Mouse (Mus musculus): ENCODE results near the gene H2al2a. TPM values are rescaled to one million over a fixed set of nuclear protein-coding genes. Genes with fewer than 3 reads are reported as not detected.

Gene H2al2a
- polyA plus RNA-seq (2015; fragmentation: Nextera tagmentation; extraction: Ambion mirVana), result not detected in 2 replicates

- H3K27ac ChIP-seq (replicated peaks), result no peak within 1 kb of the TSS
- H3K36me3 ChIP-seq, result no peaks in the 10 kb centered on the region
- H3K4me3 ChIP-seq, result no peak within 1 kb of the TSS
- no peak within 1 kb of the TSS for H3K4me2 ChIP-seq
- H3K4me1 ChIP-seq (replicated peaks), result no peaks in the 10 kb centered on the region
- no peak within 1 kb of the TSS for H3K9ac ChIP-seq
- H3K27me3 ChIP-seq, result no peaks in the 10 kb centered on the region
- no peaks in the 10 kb centered on the region for H3K9me3 ChIP-seq
- ATAC-seq (ENCODE audit: low FRiP score, low read depth), result no peak
Measured at GRCm38 (mm10) chr2:17996858-17997257, at the start of gene H2al2a. Gene H2al2a (minus strand): TSS chr2:17996958.

DNA sequence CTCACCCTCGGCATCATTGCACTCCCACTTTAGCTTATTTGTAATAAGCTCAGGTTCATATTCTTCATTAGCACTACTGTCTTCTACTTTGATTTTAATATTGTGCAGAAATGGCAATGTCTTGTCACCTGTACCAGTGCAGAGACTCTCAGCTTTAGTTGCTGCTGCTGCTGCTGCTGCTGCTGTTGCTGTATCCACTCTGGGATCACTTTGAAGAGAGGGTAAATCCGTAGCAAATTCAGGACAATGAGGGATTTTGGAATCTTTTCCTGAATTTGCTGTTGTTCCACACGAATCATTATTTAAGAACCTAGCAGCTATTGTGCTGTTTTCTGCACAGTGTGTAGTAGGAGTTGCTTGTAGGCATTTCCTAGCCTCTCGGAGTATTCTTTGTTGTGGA lies 49.4 kb upstream of the H2al2a start:
- Histone ChIP-seq H3K27ac (replicated peaks) (peak overlapping the region; percentile 100), H3K9me3 (no peaks in the 10 kb centered on the region), H3K36me3 (no peaks in the 10 kb centered on the region), H3K9ac (peak overlapping the region; percentile 99), H3K4me2 (peak overlapping the region; percentile 90), H3K4me3 (peak overlapping the region; percentile 90), H3K4me1 (replicated peaks) (peaks cover 51% of the 10 kb centered on the region), H3K27me3 (no peaks in the 10 kb centered on the region)
- ATAC-seq (ENCODE audit: low FRiP score, low read depth), result no peak
- 1% methylated on average over 4 of the region's 4 CpGs for WGBS

DNA sequence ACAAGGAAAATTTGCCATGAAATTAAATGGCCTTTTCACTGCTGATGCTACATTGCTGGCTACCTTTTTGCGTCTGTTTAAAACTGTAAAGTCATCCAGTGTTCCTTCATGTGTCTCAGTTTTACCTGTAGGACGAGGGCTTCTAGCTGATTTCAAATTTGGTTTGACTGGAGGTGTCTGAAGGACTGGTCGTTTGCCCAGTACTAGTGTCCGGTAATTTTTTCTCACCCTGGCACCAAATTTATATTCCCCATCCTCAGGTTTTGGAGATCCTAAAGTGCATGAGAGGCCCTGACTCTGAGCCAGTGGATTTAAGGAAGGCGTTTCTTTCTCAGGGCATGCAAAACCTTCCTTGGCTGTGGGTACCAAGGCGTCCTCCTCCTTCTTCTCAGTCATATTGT lies 49.0 kb upstream of the H2al2a start:
- peak overlapping the region; percentile 100 for H3K27ac ChIP-seq (replicated peaks)
- 4% methylated on average over 6 of the region's 6 CpGs for WGBS
- no peaks in the 10 kb centered on the region for H3K36me3 ChIP-seq
- peaks cover 53% of the 10 kb centered on the region for H3K4me1 ChIP-seq (replicated peaks)
- no peaks in the 10 kb centered on the region for H3K27me3 ChIP-seq
- no peaks in the 10 kb centered on the region for H3K9me3 ChIP-seq
- H3K4me3 ChIP-seq, result peak overlapping the region; percentile 90
- H3K9ac ChIP-seq, result peak overlapping the region; percentile 99
- H3K4me2 ChIP-seq, result peak overlapping the region; percentile 90
- ATAC-seq (ENCODE audit: low FRiP score, low read depth), result no peak

- H3K4me1 ChIP-seq (replicated peaks), result peaks cover 58% of the 10 kb centered on the region
Measured at GRCm38 (mm10) chr2:18045143-18045780, 48.5 kb upstream of the H2al2a start.

DNA sequence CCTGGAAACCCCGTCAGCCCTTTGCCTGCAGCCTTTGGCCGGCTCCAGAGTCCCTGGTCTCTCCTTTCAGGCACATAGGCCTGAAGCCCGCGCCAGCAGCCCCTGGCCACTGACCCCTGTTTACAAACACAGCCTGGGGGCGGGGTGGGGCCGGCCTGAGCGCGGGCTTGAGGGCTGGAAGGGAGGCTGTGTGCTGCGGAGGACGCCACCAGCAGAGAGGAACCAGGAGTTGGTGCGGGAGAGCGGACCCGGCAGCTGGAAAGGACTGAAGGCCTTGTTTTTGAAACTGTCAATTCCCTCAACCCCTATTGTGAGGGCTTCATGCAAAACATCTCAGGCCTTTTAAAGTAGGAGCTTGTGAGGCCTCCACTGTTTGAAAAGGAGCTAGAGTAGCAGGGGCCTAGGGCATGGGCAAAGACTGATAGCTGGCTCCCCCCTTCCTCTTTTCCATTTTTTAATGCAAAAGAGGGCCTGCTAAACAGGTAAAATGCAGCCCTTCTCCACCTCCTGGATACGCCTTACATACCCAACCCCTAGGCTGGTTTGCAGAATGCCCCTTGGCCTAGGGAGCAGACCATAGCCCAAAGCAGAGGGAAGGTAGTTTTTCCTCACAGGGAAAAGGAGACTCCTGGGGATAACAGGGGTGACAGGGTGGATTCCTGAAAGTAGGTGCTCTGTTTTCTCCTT lies 44.6 kb upstream of the H2al2a start:
- WGBS, result 6% methylated on average over 14 of the region's 14 CpGs
- Histone ChIP-seq H3K4me1 (replicated peaks) (peaks cover 62% of the 10 kb centered on the region), H3K9ac (peak overlapping the region; percentile 34), H3K27ac (replicated peaks) (peak overlapping the region; percentile 78), H3K4me3 (peak overlapping the region; percentile 12), H3K4me2 (peak overlapping the region; percentile 90), H3K9me3 (no peaks in the 10 kb centered on the region), H3K27me3 (no peaks in the 10 kb centered on the region), H3K36me3 (no peaks in the 10 kb centered on the region)
- ATAC-seq (ENCODE audit: low FRiP score, low read depth), result peak; percentile 77

More at GRCm38 (mm10) chr2:18045143-18045780, 48.5 kb upstream of the H2al2a start:
- Histone ChIP-seq H3K4me2 (peak overlapping the region; percentile 90), H3K9ac (peak overlapping the region; percentile 99), H3K27ac (replicated peaks) (peak overlapping the region; percentile 100; the same call in 1 of the 2 replicates), H3K4me3 (peak overlapping the region; percentile 90), H3K27me3 (no peaks in the 10 kb centered on the region), H3K36me3 (no peaks in the 10 kb centered on the region), H3K9me3 (no peaks in the 10 kb centered on the region)
- WGBS, result 4% methylated on average over 7 of the region's 7 CpGs
- no peak for ATAC-seq (ENCODE audit: low FRiP score, low read depth)

DNA sequence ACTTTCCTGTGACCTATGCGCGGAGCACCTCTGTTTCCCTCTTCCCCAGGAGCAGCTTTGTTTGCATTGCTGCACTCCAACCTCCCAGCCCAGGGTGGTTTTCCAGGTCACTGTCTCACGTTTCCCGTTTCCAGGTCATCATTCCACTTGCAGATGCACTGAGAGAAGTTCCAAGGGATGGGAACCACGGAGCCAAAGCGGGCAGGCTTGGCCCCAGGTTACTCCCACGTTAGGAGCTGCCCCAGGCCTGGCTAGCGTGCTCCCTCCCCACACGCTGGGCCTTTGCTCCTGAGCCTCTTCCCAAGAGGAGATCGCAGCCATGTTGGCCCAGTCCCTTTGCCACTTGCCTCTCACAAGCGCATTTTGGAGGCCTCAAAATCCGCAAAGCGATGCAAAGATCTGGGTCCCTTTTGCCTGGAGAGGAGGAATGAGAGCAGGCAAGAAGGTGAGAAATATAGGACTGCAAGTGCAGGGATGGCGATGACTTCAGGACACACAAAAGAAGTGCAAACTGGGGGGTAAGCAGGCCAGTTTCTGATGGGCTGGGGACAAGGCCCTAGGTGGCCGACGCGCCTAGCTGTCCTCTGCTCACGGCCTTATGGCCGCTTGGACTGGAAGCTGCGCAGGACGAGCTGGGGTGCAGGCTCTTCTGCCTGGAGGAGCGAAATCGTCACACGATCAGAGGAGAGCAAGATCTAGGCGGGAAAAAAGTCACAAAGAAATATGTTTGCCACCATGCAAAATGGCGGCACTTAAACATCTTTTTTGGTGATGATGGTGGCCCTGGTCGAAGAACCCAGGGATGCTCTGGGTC lies 43.8 kb upstream of the H2al2a start:
- Histone ChIP-seq H3K36me3 (no peaks in the 10 kb centered on the region), H3K4me1 (replicated peaks) (peaks cover 62% of the 10 kb centered on the region), H3K27me3 (no peaks in the 10 kb centered on the region), H3K4me3 (peak overlapping the region; percentile 12), H3K27ac (replicated peaks) (peak overlapping the region; percentile 78), H3K9me3 (no peaks in the 10 kb centered on the region), H3K9ac (peak overlapping the region; percentile 34; the same call in 1 of the 2 replicates), H3K4me2 (peak overlapping the region; percentile 90)
- WGBS, result 11% methylated on average over 27 of the region's 27 CpGs
- ATAC-seq (ENCODE audit: low FRiP score, low read depth), result peak; percentile 29; the same call in 1 of the 2 replicates

DNA sequence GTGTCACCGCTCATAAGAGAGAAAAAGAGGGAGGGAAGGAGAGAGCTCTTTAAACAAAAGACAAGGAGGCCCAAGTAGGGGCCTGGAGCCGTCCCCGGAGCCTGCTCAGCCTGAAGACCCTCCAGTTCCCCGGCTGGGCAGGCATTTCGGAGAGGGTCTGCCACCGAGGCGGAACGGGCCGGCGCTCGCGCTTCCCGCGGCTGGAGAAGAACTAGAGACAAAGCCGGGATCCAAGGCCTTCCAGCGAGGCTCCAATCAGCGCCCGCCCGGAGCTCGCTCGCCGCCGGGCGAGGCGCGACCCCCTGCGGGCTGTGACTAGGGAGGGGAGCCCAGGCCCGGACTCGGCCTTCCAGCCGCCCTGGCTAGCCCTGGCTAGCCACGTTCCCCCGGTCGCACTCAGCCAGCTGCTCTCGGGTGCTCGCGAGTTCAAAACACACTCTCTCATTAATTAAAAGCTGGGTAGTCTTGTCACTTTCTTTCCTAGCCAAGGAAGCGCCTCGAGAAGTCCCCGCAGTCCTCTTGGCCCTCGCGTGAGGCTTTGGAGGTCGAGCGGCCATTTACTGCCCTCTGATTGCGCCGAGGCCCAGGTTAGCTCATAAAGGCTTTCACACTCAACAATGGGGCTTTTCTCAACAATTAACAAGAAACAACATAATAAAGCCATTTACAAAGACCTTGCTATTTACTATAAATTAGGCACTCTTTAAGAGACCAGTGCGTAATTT lies 43.0 kb upstream of the H2al2a start:
- peaks cover 55% of the 10 kb centered on the region for H3K4me1 ChIP-seq (replicated peaks)

GRCm38 (mm10) chr2:18038895-18039371 lies 42.2 kb upstream of the H2al2a start:
- Histone ChIP-seq H3K9me3 (no peaks in the 10 kb centered on the region), H3K4me2 (peak overlapping the region; percentile 90), H3K27me3 (no peaks in the 10 kb centered on the region), H3K4me1 (replicated peaks) (peaks cover 48% of the 10 kb centered on the region), H3K4me3 (no peak overlapping the region), H3K9ac (peak overlapping the region; percentile 47; the same call in 1 of the 2 replicates), H3K36me3 (no peaks in the 10 kb centered on the region), H3K27ac (replicated peaks) (no peak overlapping the region)
- ATAC-seq (ENCODE audit: low FRiP score, low read depth), result no peak
- WGBS, result 35% methylated on average over 10 of the region's 10 CpGs

More for the DNA sequence above, 43.0 kb upstream of the H2al2a start:
- Histone ChIP-seq H3K36me3 (no peaks in the 10 kb centered on the region), H3K9me3 (no peaks in the 10 kb centered on the region), H3K27me3 (no peaks in the 10 kb centered on the region), H3K27ac (replicated peaks) (peak overlapping the region; percentile 78), H3K4me2 (peak overlapping the region; percentile 90), H3K9ac (peak overlapping the region; percentile 47), H3K4me3 (peak overlapping the region; percentile 27)
- ATAC-seq (ENCODE audit: low FRiP score, low read depth), result peak; percentile 63
- 4% methylated on average over 46 of the region's 46 CpGs for WGBS

GRCm38 (mm10) chr2:18038141-18038752 lies 41.5 kb upstream of the H2al2a start:
- no peak overlapping the region for H3K4me2 ChIP-seq
- no peaks in the 10 kb centered on the region for H3K36me3 ChIP-seq
- H3K9ac ChIP-seq, result no peak overlapping the region
- no peaks in the 10 kb centered on the region for H3K9me3 ChIP-seq
- H3K27ac ChIP-seq (replicated peaks), result no peak overlapping the region
- ATAC-seq (ENCODE audit: low FRiP score, low read depth), result no peak
- H3K4me1 ChIP-seq (replicated peaks), result peaks cover 51% of the 10 kb centered on the region
- no peak overlapping the region for H3K4me3 ChIP-seq
- 47% methylated on average over 3 of the region's 3 CpGs for WGBS
- no peaks in the 10 kb centered on the region for H3K27me3 ChIP-seq

DNA sequence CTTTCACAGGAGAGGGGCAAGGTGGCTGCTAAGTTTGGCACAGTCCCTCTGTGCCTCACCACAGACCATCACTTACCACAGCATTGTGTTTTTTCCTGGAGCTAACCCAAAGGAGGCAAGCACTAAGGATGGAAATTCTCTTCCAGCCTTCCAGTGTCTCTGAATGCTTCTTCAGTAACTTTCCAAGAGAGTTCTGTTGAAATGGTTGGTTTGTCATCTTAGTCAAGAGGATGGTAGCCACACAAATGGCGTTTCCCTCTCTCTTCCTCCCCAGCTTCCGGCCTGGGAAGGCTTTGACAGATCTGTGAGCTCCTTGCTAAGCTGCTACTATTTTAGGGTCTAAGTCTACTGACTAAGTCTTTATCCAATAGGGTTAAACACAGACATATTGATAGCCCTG lies 40.7 kb upstream of the H2al2a start, which contains the start of gene A930004D18Rik:
TSS of gene A930004D18Rik (minus strand) at position 247 of the 400 bp plus-strand sequence.
- Histone ChIP-seq H3K36me3 (no peaks in the 10 kb centered on the region), H3K9me3 (no peaks in the 10 kb centered on the region), H3K27ac (replicated peaks) (no peak within 1 kb of the TSS), H3K4me1 (replicated peaks) (peaks cover 50% of the 10 kb centered on the region), H3K4me3 (no peak within 1 kb of the TSS), H3K4me2 (no peak within 1 kb of the TSS), H3K27me3 (no peaks in the 10 kb centered on the region), H3K9ac (no peak within 1 kb of the TSS)
- 69% methylated on average over 2 of the region's 2 CpGs for WGBS
- no peak for ATAC-seq (ENCODE audit: low FRiP score, low read depth)
